Mouse (Mus musculus) erythroblast, embryonic 14.5 days (primary cell): ENCODE measurements around the gene Ssu72.

Experiments used
- GATA1 ChIP-seq: IDR thresholded peaks from 2 replicates; pipeline ENCODE4 v1.6.1; 2012; ENCODE audit warnings: low read length, inconsistent platforms, mixed read lengths
- TAL1 ChIP-seq: IDR thresholded peaks from 3 replicates; pipeline ENCODE4 v1.6.1; 2012; ENCODE audit warnings: low read length, inconsistent platforms, mixed read lengths

GRCm38 (mm10) chr4:155779498-155779897 lies 74.9 kb downstream of the Ssu72 start:
- no peak for TF ChIP-seq GATA1
- no peak for TF ChIP-seq TAL1
